Mouse (Mus musculus) gastrocnemius, adult 18-20 months (tissue): ENCODE data around the gene Mlxip. TPM values are rescaled to one million over a fixed set of nuclear protein-coding genes. Genes with fewer than 3 reads are reported as not detected.

Experiments
- total RNA-seq, 2 experiments: library from RNA; stranded (reverse); gene quantifications; 2 replicates each; pipeline ENCODE4 v1.2.3; 2021

Gene Mlxip
- total RNA-seq, 2 experiments from 2014 or later = 59.3 to 63.2 TPM

Other genes with a start within 250 kb of the Mlxip start
- gene Psmd9, start 225.4 kb upstream of the Mlxip start, total RNA-seq = 10 to 100 TPM; 12.0 to 15.0 TPM
- gene Hpd, start 212.1 kb upstream of the Mlxip start, total RNA-seq = under 1 TPM; 0.21 to 0.69 TPM
- 1 to 10 TPM in 1 of 2 experiments, under 1 TPM in 1; 0.76 to 1.2 TPM for gene Wdr66, start 142.7 kb upstream of the Mlxip start, total RNA-seq
- 10 to 100 TPM in 1 of 2 experiments, 1 to 10 TPM in 1; 9.4 to 10.5 TPM for gene Bcl7a, start 51.0 kb upstream of the Mlxip start, total RNA-seq
- gene Lrrc43, start 94.5 kb downstream of the Mlxip start, total RNA-seq = not detected
- gene Il31, start 94.7 kb downstream of the Mlxip start, total RNA-seq = not detected
- under 1 TPM in 1 of 2 experiments, not detected in 1; 0.16 TPM for gene B3gnt4, start 115.7 kb downstream of the Mlxip start, total RNA-seq
- 10 to 100 TPM; 35.7 to 45.1 TPM for gene Diablo, start 129.4 kb downstream of the Mlxip start, total RNA-seq
- under 1 TPM in 1 of 2 experiments, not detected in 1; 0.43 TPM for gene Gm49027, start 130.7 kb downstream of the Mlxip start, total RNA-seq
- 10 to 100 TPM; 32.1 to 39.9 TPM for gene Vps33a, start 178.2 kb downstream of the Mlxip start, total RNA-seq